Mouse (Mus musculus): ENCODE results near the gene G6pc. TPM values are rescaled to one million over a fixed set of nuclear protein-coding genes. Genes with fewer than 3 reads are reported as not detected.
"Not testable (repeated sequence)": the region's sequence is repeated elsewhere in the genome, so short reads cannot be mapped to it uniquely, and the experiment has no call there.

The G6pc gene
- not detected in 2 replicates for polyA plus RNA-seq (2015; fragmentation: Nextera tagmentation; extraction: Ambion mirVana)

DNA sequence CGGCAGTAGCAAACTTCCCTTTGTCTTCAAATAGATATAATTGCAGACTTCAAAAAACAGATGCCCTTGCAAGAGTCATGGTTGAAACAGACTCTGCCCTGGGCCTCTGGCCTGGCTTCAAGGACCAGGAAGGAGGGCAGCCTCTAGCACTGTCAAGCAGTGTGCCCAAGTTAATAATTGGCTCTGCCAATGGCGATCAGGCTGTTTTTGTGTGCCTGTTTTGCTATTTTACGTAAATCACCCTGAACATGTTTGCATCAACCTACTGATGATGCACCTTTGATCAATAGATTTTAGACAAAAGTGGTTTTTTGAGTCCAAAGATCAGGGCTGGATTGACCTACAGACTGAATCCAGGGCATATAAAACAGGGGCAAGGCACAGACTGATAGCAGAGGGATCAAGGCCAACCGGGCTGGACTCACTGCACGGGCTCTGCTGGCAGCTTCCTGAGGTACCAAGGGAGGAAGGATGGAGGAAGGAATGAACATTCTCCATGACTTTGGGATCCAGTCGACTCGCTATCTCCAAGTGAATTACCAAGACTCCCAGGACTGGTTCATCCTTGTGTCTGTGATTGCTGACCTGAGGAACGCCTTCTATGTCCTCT is at the start of gene G6pc:
Gene G6pc, plus strand, starts transcription at position 236 of the 610 bp plus-strand sequence.
- Histone ChIP-seq H3K27ac (no peak within 1 kb of the TSS), H3K9ac (no peak within 1 kb of the TSS), H3K4me1 (no peaks in the 10 kb centered on the region), H3K27me3 (no peaks in the 10 kb centered on the region), H3K9me3 (no peaks in the 10 kb centered on the region), H3K4me2 (no peak within 1 kb of the TSS), H3K36me3 (no peaks in the 10 kb centered on the region), H3K4me3 (no peak within 1 kb of the TSS)
- ATAC-seq (ENCODE audit: insufficient number of reproducible peaks, low FRiP score, low TSS enrichment, low read depth): no peak
- WGBS: 85% methylated on average over 8 of the region's 8 CpGs

DNA sequence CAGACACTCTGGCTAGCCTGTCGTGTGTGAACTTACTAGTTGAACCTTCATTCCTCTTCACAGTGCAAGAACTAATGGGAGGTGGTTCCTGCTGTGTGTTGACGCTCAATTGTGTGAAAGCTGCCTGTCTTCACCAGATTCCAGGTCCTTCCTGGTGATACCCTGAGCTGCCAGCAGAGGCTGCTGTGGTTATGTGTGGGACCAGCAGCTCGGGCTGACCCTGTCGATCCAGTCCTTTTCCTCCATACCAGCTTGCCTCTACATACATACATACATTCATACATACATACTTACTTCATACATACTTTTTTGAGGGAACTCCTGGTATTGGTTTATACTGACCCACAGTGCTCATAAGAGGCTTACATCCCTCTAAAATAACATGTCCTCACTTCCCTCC is 43.8 kb upstream of the G6pc start:
- H3K4me3 ChIP-seq: no peak overlapping the region
- 11% methylated on average over 4 of the region's 4 CpGs for WGBS
- no peak overlapping the region for H3K9ac ChIP-seq
- H3K9me3 ChIP-seq: no peaks in the 10 kb centered on the region
- H3K4me1 ChIP-seq: peaks cover 4% of the 10 kb centered on the region
- H3K4me2 ChIP-seq: no peak overlapping the region
- no peak for ATAC-seq (ENCODE audit: insufficient number of reproducible peaks, low FRiP score, low TSS enrichment, low read depth)
- H3K36me3 ChIP-seq: peaks cover 71% of the 10 kb centered on the region
- H3K27ac ChIP-seq: no peak overlapping the region
- no peaks in the 10 kb centered on the region for H3K27me3 ChIP-seq

DNA sequence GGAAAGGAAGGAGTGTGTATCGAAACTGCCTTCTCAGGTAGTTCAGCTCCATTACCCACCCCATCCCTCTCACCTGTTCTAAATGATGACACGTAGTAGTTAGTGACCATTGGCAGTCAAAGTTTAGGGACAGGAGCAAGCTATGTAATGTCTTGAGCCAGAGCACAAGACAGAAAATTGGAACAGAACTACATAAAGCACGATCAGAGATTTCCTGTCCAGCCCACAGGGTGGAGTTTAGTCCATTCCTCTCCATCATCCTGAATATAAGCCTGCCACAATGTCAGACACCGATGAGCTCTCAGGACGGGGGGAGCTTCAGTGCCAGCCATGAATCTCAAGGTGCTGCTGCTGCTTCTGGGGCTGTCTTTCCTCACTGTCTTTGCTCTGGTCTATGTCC is 42.6 kb upstream of the G6pc start, which contains the start of gene Aoc2:
Gene Aoc2, plus strand, starts transcription at position 301 of the 400 bp plus-strand sequence.
- Histone ChIP-seq H3K27ac (no peak within 1 kb of the TSS), H3K9me3 (no peaks in the 10 kb centered on the region), H3K4me3 (no peak within 1 kb of the TSS), H3K9ac (no peak within 1 kb of the TSS), H3K4me2 (no peak within 1 kb of the TSS), H3K36me3 (peaks cover 60% of the 10 kb centered on the region), H3K4me1 (peaks cover 10% of the 10 kb centered on the region), H3K27me3 (no peaks in the 10 kb centered on the region)
- no peak for ATAC-seq (ENCODE audit: insufficient number of reproducible peaks, low FRiP score, low TSS enrichment, low read depth)
- WGBS: 95% methylated on average over 5 of the region's 5 CpGs

DNA sequence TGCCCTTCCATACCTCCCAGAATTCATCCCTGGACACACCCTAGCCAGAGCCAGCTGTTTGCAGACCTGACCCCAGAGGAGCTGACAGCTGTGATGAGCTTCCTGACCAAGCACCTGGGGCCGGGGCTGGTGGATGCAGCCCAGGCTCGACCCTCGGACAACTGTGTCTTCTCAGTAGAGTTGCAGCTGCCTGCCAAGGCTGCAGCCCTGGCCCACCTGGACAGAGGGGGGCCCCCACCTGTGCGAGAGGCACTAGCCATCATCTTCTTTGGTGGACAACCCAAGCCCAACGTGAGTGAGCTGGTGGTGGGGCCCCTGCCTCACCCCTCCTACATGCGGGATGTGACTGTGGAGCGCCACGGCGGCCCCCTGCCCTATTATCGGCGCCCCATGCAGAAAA is 42.2 kb upstream of the G6pc start:
- H3K9me3 ChIP-seq; H3K9ac ChIP-seq; H3K4me3 ChIP-seq; ATAC-seq (ENCODE audit: insufficient number of reproducible peaks, low FRiP score, low TSS enrichment, low read depth); H3K27ac ChIP-seq; H3K4me2 ChIP-seq; H3K27me3 ChIP-seq: not testable (repeated sequence)
- Histone ChIP-seq H3K4me1 (peaks cover 10% of the 10 kb centered on the region), H3K36me3 (peaks cover 55% of the 10 kb centered on the region)
- 90% methylated on average over 11 of the region's 11 CpGs for WGBS

DNA sequence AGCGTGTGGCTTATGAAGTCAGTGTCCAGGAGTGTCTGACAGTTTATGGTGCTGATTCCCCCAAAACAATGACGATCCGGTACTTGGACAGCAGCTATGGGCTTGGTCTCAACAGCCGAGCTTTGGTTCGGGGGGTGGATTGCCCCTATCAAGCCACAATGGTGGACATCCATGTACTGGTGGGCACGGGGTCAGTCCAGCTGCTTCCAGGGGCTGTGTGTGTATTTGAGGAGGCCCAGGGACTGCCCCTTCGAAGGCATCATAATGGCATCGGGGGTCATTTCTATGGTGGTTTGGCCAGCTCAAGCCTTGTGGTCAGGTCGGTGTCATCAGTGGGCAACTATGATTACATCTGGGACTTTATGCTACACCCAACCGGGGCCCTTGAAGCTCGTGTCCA is 41.2 kb upstream of the G6pc start:
- Histone ChIP-seq H3K27me3 (no peaks in the 10 kb centered on the region), H3K9me3 (no peaks in the 10 kb centered on the region), H3K4me1 (peaks cover 15% of the 10 kb centered on the region), H3K9ac (no peak overlapping the region), H3K27ac (no peak overlapping the region), H3K36me3 (peaks cover 46% of the 10 kb centered on the region), H3K4me3 (no peak overlapping the region), H3K4me2 (no peak overlapping the region)
- 85% methylated on average over 11 of the region's 11 CpGs for WGBS
- no peak for ATAC-seq (ENCODE audit: insufficient number of reproducible peaks, low FRiP score, low TSS enrichment, low read depth)

DNA sequence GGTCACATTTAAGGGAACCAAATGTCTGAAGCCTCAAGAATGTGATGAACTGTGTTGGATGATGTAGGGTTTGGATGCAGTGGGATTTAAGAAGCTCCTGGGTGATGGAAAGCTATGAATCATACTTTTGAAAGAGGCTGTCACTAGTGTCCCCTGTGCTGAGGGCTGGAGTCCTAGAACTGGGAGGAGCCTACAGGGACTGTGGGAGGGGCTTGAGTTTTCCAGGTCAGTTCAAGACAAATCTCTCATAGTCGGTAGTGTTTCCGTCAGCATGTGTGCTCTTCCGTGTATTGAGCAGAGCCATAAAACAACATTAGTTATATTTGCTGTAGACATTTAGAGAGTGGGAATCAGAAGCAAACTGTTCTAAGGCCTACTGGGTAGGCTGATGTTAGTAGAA is 40.0 kb upstream of the G6pc start:
- Histone ChIP-seq H3K27me3 (no peaks in the 10 kb centered on the region), H3K9me3 (no peaks in the 10 kb centered on the region), H3K4me1 (peaks cover 15% of the 10 kb centered on the region), H3K4me3 (no peak overlapping the region), H3K9ac (no peak overlapping the region), H3K36me3 (peaks cover 34% of the 10 kb centered on the region), H3K4me2 (no peak overlapping the region), H3K27ac (no peak overlapping the region)
- WGBS: 49% methylated on average over 3 of the region's 3 CpGs
- no peak for ATAC-seq (ENCODE audit: insufficient number of reproducible peaks, low FRiP score, low TSS enrichment, low read depth)

GRCm38 (mm10) chr11:101328941-101329635 is 38.3 kb upstream of the G6pc start:
- 73% methylated on average over 6 of the region's 6 CpGs for WGBS
- no peak for ATAC-seq (ENCODE audit: insufficient number of reproducible peaks, low FRiP score, low TSS enrichment, low read depth)
- H3K36me3 ChIP-seq: peaks cover 18% of the 10 kb centered on the region
- H3K4me3 ChIP-seq: no peak overlapping the region
- 0 out of 2 replicates have a peak overlapping the region, but pooled peaks have one; percentile 11 for H3K27ac ChIP-seq
- peaks cover 15% of the 10 kb centered on the region for H3K4me1 ChIP-seq
- H3K9me3 ChIP-seq: no peaks in the 10 kb centered on the region
- no peak overlapping the region for H3K9ac ChIP-seq
- no peak overlapping the region for H3K4me2 ChIP-seq
- H3K27me3 ChIP-seq: no peaks in the 10 kb centered on the region

- Histone ChIP-seq H3K27me3 (no peaks in the 10 kb centered on the region), H3K9me3 (no peaks in the 10 kb centered on the region), H3K4me1 (peaks cover 15% of the 10 kb centered on the region), H3K36me3 (peaks cover 5% of the 10 kb centered on the region), H3K9ac (no peak within 1 kb of the TSS), H3K4me3 (no peak within 1 kb of the TSS), H3K4me2 (no peak within 1 kb of the TSS), H3K27ac (peak within 1 kb of the TSS; percentile 59)
- ATAC-seq (ENCODE audit: insufficient number of reproducible peaks, low FRiP score, low TSS enrichment, low read depth): peak; percentile 46
- 62% methylated on average over 7 of the region's 7 CpGs for WGBS
Observed at GRCm38 (mm10) chr11:101330371-101330924, 36.9 kb upstream of the G6pc start, which contains the start of gene Aoc3. Gene Aoc3 (plus strand): TSS chr11:101330605.

DNA sequence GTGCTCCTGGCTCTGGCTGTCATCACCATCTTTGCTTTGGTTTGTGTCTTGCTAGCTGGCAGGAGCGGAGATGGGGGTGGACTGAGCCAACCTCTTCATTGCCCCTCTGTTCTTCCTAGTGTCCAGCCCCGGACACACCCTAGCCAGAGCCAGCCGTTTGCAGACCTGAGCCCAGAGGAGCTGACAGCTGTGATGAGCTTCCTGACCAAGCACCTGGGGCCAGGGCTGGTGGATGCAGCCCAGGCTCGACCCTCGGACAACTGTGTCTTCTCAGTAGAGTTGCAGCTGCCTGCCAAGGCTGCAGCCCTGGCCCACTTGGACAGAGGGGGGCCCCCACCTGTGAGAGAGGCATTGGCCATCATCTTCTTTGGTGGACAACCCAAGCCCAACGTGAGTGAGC is 36.4 kb upstream of the G6pc start:
- not testable (repeated sequence) for H3K4me3 ChIP-seq; ATAC-seq (ENCODE audit: insufficient number of reproducible peaks, low FRiP score, low TSS enrichment, low read depth); H3K27me3 ChIP-seq; H3K9ac ChIP-seq; H3K36me3 ChIP-seq; H3K4me2 ChIP-seq; H3K9me3 ChIP-seq
- Histone ChIP-seq H3K4me1 (peaks cover 15% of the 10 kb centered on the region), H3K27ac (0 out of 2 replicates have a peak overlapping the region, but pooled peaks have one; percentile 43)
- 82% methylated on average over 6 of the region's 6 CpGs for WGBS

DNA sequence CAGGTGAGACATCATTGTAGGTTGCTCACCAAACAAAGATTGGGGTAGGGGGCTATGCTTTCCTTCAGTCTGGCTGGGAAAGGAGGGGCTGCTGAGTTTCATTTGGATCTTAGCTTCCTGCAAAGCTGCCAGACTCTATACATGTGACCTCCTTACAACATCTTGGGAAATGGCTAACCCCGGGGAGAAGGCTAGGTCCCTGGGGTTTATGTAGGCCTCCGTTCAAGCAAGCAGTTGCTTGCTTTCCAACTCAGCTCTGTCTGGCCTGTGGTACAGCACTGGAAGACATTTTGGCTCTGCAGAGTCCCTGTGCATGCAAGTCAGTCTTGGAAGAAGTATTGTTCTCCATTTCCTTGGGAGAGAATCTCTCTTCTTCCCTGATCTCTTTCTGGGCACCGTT is 34.8 kb upstream of the G6pc start:
- no peaks in the 10 kb centered on the region for H3K9me3 ChIP-seq
- no peak overlapping the region for H3K9ac ChIP-seq
- H3K36me3 ChIP-seq: no peaks in the 10 kb centered on the region
- H3K4me2 ChIP-seq: no peak overlapping the region
- no peak overlapping the region for H3K4me3 ChIP-seq
- H3K4me1 ChIP-seq: peaks cover 19% of the 10 kb centered on the region
- H3K27ac ChIP-seq: no peak overlapping the region
- 71% methylated on average over 3 of the region's 3 CpGs for WGBS
- H3K27me3 ChIP-seq: no peaks in the 10 kb centered on the region
- no peak for ATAC-seq (ENCODE audit: insufficient number of reproducible peaks, low FRiP score, low TSS enrichment, low read depth)

- no peak overlapping the region for H3K4me3 ChIP-seq
- 31% methylated on average over 10 of the region's 10 CpGs for WGBS
- H3K36me3 ChIP-seq: no peaks in the 10 kb centered on the region
- peaks cover 23% of the 10 kb centered on the region for H3K4me1 ChIP-seq
- H3K9me3 ChIP-seq: no peaks in the 10 kb centered on the region
- H3K27ac ChIP-seq: no peak overlapping the region
- no peak overlapping the region for H3K4me2 ChIP-seq
- H3K9ac ChIP-seq: no peak overlapping the region
- no peak for ATAC-seq (ENCODE audit: insufficient number of reproducible peaks, low FRiP score, low TSS enrichment, low read depth)
- no peaks in the 10 kb centered on the region for H3K27me3 ChIP-seq
Observed at GRCm38 (mm10) chr11:101334023-101334422, 33.3 kb upstream of the G6pc start.

- Histone ChIP-seq H3K27me3 (no peaks in the 10 kb centered on the region), H3K27ac (no peak overlapping the region), H3K4me3 (no peak overlapping the region), H3K4me1 (peaks cover 21% of the 10 kb centered on the region), H3K36me3 (no peaks in the 10 kb centered on the region), H3K4me2 (no peak overlapping the region), H3K9ac (no peak overlapping the region), H3K9me3 (no peaks in the 10 kb centered on the region)
- 16% methylated on average over 6 of the region's 6 CpGs for WGBS
- no peak for ATAC-seq (ENCODE audit: insufficient number of reproducible peaks, low FRiP score, low TSS enrichment, low read depth)
Observed at GRCm38 (mm10) chr11:101334516-101334915, 32.8 kb upstream of the G6pc start.

Measured in limb, embryonic 15.5 days (tissue).